Mouse (Mus musculus) lung, adult 18-20 months (tissue): ENCODE measurements around the gene Ooep.
"Not testable (repeated sequence)": the region's sequence is repeated elsewhere in the genome, so short reads cannot be mapped to it uniquely, and the experiment has no call there.

Source experiments
- DNase-seq, 2 experiments: peaks; one replicate each; pipeline ENCODE4 v3.0.0; 2022; ENCODE audit warnings: mixed read lengths in 2 of 2

Ooep gene

GRCm38 (mm10) chr9:78378113-78378785, at the start of gene Ooep:
Ooep (minus strand) TSS chr9:78378725.
- peak in 1 of 2 experiments; percentile 1 for DNase-seq

DNA sequence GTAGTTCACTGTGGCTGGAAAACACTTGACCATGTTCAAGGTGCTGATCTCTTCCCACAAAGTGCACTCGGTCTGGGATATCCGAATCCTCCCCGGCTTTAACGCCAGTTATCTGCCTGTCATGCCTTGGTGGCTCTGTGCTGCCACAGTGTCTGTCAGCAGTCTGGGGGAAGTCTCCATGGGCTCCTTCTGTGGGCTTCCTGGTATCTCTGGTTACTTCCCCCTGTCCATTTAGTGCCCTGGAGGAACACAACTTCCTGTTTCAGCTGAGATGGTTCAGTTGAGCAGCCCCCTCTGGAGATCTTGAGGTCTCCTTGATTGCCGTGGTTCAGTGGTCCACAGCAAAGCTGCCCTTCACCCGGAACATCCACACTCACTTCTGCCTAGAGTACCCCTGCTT, 49.7 kb upstream of the Ooep start:
- no peak for DNase-seq

- DNase-seq, result no peak
Observed at GRCm38 (mm10) chr9:78427362-78427781, 48.8 kb upstream of the Ooep start.

DNA sequence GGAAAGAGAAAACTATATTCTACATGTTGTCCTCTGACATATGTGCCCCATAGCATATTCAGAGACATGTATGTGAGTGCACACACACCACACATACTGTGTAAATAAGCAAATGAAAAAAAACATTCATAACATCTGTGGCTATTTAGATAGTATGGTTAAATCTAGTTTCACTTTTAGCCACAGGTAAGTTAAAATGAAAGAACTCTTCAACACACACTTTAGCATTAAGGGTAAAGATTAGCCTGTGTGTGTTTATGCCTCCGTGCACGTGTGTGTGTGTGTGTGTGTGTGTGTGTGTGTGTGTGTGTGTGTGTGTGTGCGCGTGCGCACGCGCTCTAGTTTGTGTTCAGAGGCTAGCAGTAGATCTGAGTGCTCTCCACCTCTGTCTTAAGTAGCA, 23.1 kb upstream of the Ooep start:
- DNase-seq, result no peak

GRCm38 (mm10) chr9:78400570-78400969, 22.0 kb upstream of the Ooep start:
- no peak for DNase-seq

DNA sequence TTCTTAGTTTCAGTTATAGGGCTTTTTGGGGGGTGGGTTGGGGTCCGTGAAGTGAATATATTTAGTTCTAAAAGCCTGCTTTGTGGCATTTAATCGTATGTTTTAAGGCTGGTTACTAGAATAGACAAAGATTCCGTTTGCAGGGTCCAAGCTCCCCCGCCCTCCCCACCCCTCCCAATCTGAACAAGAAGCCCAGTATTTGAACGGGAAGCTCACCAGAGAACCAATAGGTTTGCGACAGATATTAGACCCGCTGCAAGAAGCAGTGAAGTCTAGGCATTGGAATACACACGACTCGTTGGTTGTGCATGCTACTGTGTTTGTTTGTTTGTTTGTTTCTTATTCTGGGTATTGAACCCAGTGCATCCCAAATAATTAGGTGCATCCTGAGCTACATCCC, 18.0 kb upstream of the Ooep start:
- no peak for DNase-seq

- peak; percentile 5 to 15 for DNase-seq
Observed at GRCm38 (mm10) chr9:78395630-78396351, 17.3 kb upstream of the Ooep start, which contains the start of gene Ddx43. Ddx43 (plus strand) TSS chr9:78395777.

DNA sequence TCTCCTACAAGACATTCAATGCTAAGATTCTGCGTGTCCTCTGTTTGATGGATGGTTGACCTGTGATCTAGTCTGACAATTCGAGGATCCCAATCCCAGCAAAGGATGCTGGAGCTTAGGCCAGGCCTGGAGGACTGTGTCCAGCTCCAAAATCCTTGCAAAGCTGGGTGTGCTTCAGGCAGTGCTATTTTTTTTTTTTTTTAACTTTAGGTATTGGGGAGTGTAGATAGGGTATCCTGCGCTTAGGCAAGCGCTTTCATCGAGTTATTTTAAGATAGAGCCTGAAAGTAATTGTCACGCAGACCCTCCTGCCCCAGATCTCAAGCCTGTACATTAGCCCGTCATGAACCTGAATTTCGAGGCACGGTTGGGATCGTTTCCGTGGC, 16.7 kb upstream of the Ooep start:
- DNase-seq, result no peak

DNA sequence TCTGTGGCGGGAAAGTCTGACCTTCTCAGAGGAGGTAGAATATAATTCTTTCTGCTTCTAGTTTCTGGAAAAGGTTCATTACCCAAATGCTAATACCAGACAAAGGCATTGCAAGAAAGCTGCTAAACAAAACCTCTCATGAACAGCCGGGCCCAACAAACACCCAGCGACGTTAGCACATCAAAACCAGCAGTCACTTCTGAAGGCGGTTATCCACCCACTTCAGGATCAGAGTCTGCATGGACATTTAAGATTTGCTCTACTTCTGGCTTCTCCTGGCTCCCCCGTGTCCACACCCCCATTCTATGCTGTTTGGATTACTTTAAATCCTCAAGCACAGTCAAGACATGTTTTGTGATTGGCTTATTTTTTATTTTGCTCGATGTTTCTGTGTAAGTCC, 16.1 kb upstream of the Ooep start:
- no peak for DNase-seq

DNA sequence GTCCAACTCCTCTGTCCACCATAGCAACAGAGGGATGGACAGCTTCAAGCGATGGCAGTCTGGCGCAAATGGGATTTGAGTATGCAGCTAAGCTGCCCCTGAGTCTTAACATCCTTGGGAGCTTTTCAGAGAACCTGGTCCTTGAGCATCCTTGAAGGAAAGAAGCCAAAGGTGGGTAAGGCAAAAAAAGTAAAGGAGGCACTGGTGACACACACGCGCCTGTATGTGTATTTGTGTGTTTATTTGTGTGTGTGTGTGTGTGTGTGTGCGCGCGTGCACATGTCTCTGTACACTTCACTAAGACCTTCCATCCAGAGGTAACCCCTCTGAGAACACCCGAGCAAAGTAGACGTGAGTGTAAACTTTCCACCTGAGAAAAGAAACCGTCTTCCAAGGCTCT, 15.2 kb upstream of the Ooep start:
- no peak for DNase-seq

DNA sequence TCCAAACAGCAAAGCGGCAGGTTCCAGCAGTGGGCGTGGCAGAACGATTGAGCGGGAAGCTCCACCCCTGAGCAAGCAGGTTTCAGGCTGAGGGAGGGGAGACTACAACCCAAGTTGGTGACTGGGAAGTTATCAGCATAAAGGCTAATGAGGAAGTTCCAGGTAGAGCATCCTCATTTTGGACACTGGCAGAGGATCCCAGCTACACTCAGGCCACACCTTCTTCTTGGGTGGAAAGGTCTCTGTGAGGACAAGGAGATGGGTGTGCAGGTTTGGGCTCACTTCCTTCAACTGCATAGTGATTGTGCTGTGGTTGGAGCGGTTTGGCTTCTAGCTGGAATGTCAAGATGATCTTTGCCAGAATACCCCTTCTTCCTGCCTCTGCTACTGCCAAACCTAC, 11.5 kb upstream of the Ooep start:
- DNase-seq, result peak; percentile 5 to 9

GRCm38 (mm10) chr9:78386947-78387346, 8.4 kb upstream of the Ooep start:
- DNase-seq, result no peak

- DNase-seq, result peak in 1 of 2 experiments; percentile 5
Observed at GRCm38 (mm10) chr9:78385893-78386292, 7.4 kb upstream of the Ooep start.

DNA sequence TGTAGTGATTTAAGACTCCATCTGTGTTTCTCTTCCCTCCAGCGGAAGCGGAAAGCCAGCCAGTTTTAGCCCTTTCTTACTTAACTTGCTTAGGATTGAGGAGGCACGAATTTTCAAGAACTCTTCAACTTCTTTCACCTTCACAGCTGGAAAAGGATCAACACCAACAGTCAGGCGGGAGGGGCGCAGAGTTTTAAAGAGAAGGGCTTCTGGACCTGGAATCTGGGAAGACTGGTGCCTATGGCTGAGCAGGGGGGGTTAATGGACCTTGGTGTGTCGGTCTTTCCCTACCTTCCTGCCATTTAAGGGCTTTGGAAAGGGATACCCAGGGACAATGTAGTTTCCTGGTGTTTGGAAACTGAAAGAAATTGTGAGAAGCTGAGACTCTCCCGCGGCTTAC, 979 bp downstream of the Ooep start:
- no peak for DNase-seq

DNA sequence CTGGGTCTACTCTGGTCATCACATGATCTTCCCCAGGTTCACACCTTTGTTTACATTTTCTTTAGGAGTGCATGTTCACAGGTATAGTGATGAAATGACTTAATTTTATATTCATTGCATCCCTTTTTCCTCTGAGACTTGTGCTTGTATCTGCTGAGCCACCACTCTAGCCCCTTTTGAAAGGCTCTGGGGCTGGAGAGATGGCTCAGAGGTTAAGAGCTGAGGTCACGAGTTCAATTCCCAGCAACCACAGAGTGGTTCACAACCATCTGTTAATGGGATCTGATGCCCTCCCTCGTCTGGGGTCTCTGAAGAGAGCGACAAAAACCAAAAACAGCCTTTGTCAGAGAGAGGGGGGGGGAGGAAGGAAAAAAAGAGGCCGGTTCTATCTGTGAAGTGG, 3.0 kb downstream of the Ooep start:
- DNase-seq, result no peak

GRCm38 (mm10) chr9:78374885-78375389, 3.6 kb downstream of the Ooep start:
- DNase-seq, result no peak

- DNase-seq, result no peak
Observed at GRCm38 (mm10) chr9:78374397-78374796, 4.1 kb downstream of the Ooep start.

- DNase-seq, result no peak
Observed at GRCm38 (mm10) chr9:78372827-78373504, 5.6 kb downstream of the Ooep start.

DNA sequence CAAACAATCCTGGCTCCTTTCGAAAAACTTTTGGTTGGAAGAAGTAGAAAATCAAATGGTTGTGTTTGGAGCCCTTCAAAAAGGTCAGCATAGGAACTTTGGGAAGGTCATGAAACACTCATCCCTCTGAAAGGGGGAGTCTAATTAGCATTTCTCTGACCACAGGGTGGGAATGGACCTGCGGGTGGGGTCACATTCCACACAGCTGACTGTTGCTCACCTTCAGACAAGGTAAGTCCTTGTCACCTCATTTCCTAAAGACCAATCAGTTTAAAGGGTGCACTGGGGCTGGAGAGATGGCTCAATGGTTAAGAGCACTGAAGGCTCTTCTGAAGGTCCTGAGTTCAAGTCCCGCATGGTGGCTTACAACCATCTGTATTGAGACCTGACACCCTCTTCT, 7.1 kb downstream of the Ooep start:
- no peak for DNase-seq

DNA sequence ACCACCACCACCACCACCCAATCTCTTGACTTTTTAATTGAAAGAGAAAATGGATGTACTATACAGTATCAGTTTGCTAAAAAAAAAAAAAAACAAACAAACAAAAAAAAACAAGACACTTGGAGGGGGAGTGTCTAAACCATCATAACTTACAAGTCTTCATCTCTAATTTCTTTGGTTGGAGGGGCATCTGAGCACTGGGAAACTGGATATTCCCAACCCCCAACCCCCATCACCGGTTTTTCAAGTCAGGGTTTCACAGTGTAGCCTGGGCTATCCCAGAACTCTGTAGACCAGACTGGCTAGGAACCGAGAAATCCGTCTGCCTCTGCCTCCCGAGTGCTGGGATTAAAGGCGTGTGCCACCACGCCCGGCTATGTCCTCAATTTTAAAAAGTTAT, 8.7 kb downstream of the Ooep start:
- DNase-seq, result no peak

- DNase-seq, result no peak
Observed at GRCm38 (mm10) chr9:78369349-78369748, 9.2 kb downstream of the Ooep start.

DNA sequence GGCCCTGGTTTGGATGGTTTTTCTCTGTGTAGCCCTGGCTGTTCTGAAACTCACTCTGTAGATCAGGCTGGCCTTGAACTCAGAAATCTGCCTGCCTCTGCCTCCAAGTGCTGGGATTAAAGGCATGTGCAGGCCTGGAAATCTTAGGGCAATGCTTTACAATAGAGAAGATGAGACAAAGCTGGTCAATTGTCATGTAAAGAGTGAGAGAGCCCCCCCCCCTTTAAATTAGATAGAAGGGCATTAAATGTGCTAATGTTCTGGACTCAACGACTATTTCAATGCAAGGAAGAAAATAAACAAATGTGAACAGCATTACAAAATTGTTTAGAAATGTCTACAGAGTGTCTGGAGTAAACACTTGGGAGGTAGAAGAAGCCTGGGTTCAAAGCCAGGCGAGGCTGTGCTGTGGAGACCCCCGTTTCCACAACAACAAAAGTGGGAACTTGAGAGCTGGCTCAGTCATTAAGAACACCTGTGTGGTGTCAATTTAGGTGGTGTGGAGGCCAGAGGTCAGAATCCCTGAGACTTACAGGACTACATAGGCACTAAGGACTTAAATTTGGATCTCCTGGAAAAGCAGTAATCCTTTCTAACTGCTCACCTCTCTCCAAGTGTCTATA, 9.7 kb downstream of the Ooep start:
- DNase-seq, result no peak

GRCm38 (mm10) chr9:78367959-78368358, 10.6 kb downstream of the Ooep start, which contains the start of gene Dppa5a:
Dppa5a (minus strand) TSS chr9:78368177.
- not testable (repeated sequence) for DNase-seq
